Mouse (Mus musculus) skeletal muscle tissue, postnatal 0 days (tissue): ENCODE data around the gene Gm8879. TPM values are rescaled to one million over a fixed set of nuclear protein-coding genes. Genes with fewer than 3 reads are reported as not detected.

ENCODE experiments used
- polyA plus RNA-seq: library from polyadenylated mRNA; unstranded; fragments of >200 nt; fragmentation: Nextera tagmentation; extraction: Ambion mirVana; gene quantifications from 2 replicates; pipeline ENCODE4 v1.2.1, GENCODE M21; 2015

The Gm8879 gene
- not detected in 2 replicates for polyA plus RNA-seq

GRCm38 (mm10) chr5:11127334-11127733, at the start of gene Gm8879:
Gene Gm8879, plus strand, starts transcription at chr5:11127634.

Other genes with a start within 250 kb of the Gm8879 start
- gene Gm8871, start 179.8 kb upstream of the Gm8879 start, polyA plus RNA-seq: not detected in 2 replicates
- gene Gm8857, start 179.8 kb upstream of the Gm8879 start, polyA plus RNA-seq: not detected in 2 replicates
- not detected in 2 replicates for gene Gm5861, start 55.4 kb downstream of the Gm8879 start, polyA plus RNA-seq
- gene Gm8890, start 128.4 kb downstream of the Gm8879 start, polyA plus RNA-seq: not detected in 2 replicates
- not detected in 2 replicates for gene Speer1, start 213.9 kb downstream of the Gm8879 start, polyA plus RNA-seq